Mouse (Mus musculus) urinary bladder, adult 18-20 months (tissue): ENCODE results near the gene Nat9.

Source experiments
- DNase-seq, 2 experiments: peaks; one replicate each; pipeline ENCODE4 v3.0.0; 2022; ENCODE audit warnings: low spot score in 2 of 2, mixed read lengths in 2 of 2

Nat9 gene

GRCm38 (mm10) chr11:115176399-115177190 is 11.1 kb downstream of the Nat9 start:
- no peak for DNase-seq

- peak; percentile 69 to 71 for DNase-seq
These were observed 13.9 kb downstream of the Nat9 start for GRCm38 (mm10) chr11:115173549-115174339.

GRCm38 (mm10) chr11:115172825-115173287 is 14.8 kb downstream of the Nat9 start:
- no peak for DNase-seq

GRCm38 (mm10) chr11:115171125-115171524 is 16.5 kb downstream of the Nat9 start:
- no peak for DNase-seq

- DNase-seq, result no peak
These were observed 18.2 kb downstream of the Nat9 start for GRCm38 (mm10) chr11:115169430-115169829.

- DNase-seq, result no peak
These were observed 19.9 kb downstream of the Nat9 start for GRCm38 (mm10) chr11:115167631-115168249.

GRCm38 (mm10) chr11:115166776-115167175 is 20.9 kb downstream of the Nat9 start:
- DNase-seq, result no peak

GRCm38 (mm10) chr11:115164976-115165374 is 22.7 kb downstream of the Nat9 start:
- DNase-seq, result no peak

- no peak for DNase-seq
These were observed 23.2 kb downstream of the Nat9 start for GRCm38 (mm10) chr11:115164341-115164975.

GRCm38 (mm10) chr11:115163568-115164150 is 24.0 kb downstream of the Nat9 start:
- DNase-seq, result peak in 1 of 2 experiments; percentile 60

GRCm38 (mm10) chr11:115162832-115163480 is 24.7 kb downstream of the Nat9 start, which contains the start of gene Slc9a3r1:
Slc9a3r1 (plus strand) TSS chr11:115163341.
- peak; percentile 99 for DNase-seq

- no peak for DNase-seq
These were observed 25.5 kb downstream of the Nat9 start for GRCm38 (mm10) chr11:115162205-115162601.

- no peak for DNase-seq
These were observed 26.0 kb downstream of the Nat9 start for GRCm38 (mm10) chr11:115161578-115162204.

- DNase-seq, result peak in 1 of 2 experiments; percentile 81
These were observed 26.6 kb downstream of the Nat9 start for GRCm38 (mm10) chr11:115160883-115161577.

- peak; percentile 76 to 98 for DNase-seq
These were observed 27.5 kb downstream of the Nat9 start for GRCm38 (mm10) chr11:115160016-115160797.

GRCm38 (mm10) chr11:115157933-115158719 is 29.5 kb downstream of the Nat9 start:
- no peak for DNase-seq

- DNase-seq, result no peak
These were observed 32.5 kb downstream of the Nat9 start for GRCm38 (mm10) chr11:115155053-115155634.
